Mouse (Mus musculus) spleen, adult 18-20 months (tissue): ENCODE data around the gene Mindy4b-ps.
"Not testable (repeated sequence)": the region's sequence is repeated elsewhere in the genome, so short reads cannot be mapped to it uniquely, and the experiment has no call there.

Source experiments
- DNase-seq, 2 experiments: peaks; one replicate each; pipeline ENCODE4 v3.0.0; 2022; ENCODE audit warnings: mixed read lengths in 2 of 2

The Mindy4b-ps gene

GRCm38 (mm10) chr3:58822211-58822610 lies at the start of gene Mindy4b-ps:
Mindy4b-ps (minus strand) TSS chr3:58822311.
- no peak for DNase-seq

- not testable (repeated sequence) for DNase-seq
Observed at GRCm38 (mm10) chr3:58871882-58872281, 49.8 kb upstream of the Mindy4b-ps start.

- DNase-seq: no peak
Observed at GRCm38 (mm10) chr3:58865690-58866089, 43.6 kb upstream of the Mindy4b-ps start.

GRCm38 (mm10) chr3:58862976-58863375 lies 40.9 kb upstream of the Mindy4b-ps start:
- no peak for DNase-seq

GRCm38 (mm10) chr3:58843415-58843814 lies 21.3 kb upstream of the Mindy4b-ps start:
- DNase-seq: no peak

GRCm38 (mm10) chr3:58833442-58834160 lies 11.5 kb upstream of the Mindy4b-ps start:
- no peak for DNase-seq

GRCm38 (mm10) chr3:58832888-58833287 lies 10.8 kb upstream of the Mindy4b-ps start:
- DNase-seq: no peak

- no peak for DNase-seq
Observed at GRCm38 (mm10) chr3:58831586-58831985, 9.5 kb upstream of the Mindy4b-ps start.

- no peak for DNase-seq
Observed at GRCm38 (mm10) chr3:58829926-58830325, 7.8 kb upstream of the Mindy4b-ps start.

- no peak for DNase-seq
Observed at GRCm38 (mm10) chr3:58828366-58829153, 6.4 kb upstream of the Mindy4b-ps start.

GRCm38 (mm10) chr3:58826266-58826665 lies 4.2 kb upstream of the Mindy4b-ps start:
- DNase-seq: no peak

GRCm38 (mm10) chr3:58817337-58817736 lies 4.8 kb downstream of the Mindy4b-ps start:
- no peak for DNase-seq

GRCm38 (mm10) chr3:58814191-58814590 lies 7.9 kb downstream of the Mindy4b-ps start:
- DNase-seq: no peak

GRCm38 (mm10) chr3:58810353-58810752 lies 11.8 kb downstream of the Mindy4b-ps start:
- DNase-seq: no peak

- no peak for DNase-seq
Observed at GRCm38 (mm10) chr3:58809111-58809915, 12.8 kb downstream of the Mindy4b-ps start.

GRCm38 (mm10) chr3:58808636-58809035 lies 13.5 kb downstream of the Mindy4b-ps start:
- no peak for DNase-seq

GRCm38 (mm10) chr3:58804745-58805144 lies 17.4 kb downstream of the Mindy4b-ps start:
- DNase-seq: no peak

- DNase-seq: no peak
Observed at GRCm38 (mm10) chr3:58798676-58799075, 23.4 kb downstream of the Mindy4b-ps start.

GRCm38 (mm10) chr3:58798245-58798644 lies 23.9 kb downstream of the Mindy4b-ps start:
- no peak for DNase-seq

GRCm38 (mm10) chr3:58789473-58789872 lies 32.6 kb downstream of the Mindy4b-ps start:
- DNase-seq: no peak

GRCm38 (mm10) chr3:58789033-58789432 lies 33.1 kb downstream of the Mindy4b-ps start:
- no peak for DNase-seq

- DNase-seq: no peak
Observed at GRCm38 (mm10) chr3:58786470-58786869, 35.6 kb downstream of the Mindy4b-ps start.

- DNase-seq: peak; percentile 18 to 45
Observed at GRCm38 (mm10) chr3:58785863-58786262, 36.2 kb downstream of the Mindy4b-ps start.
